Mouse (Mus musculus) lung, postnatal 25 days (tissue): ENCODE data around the gene Drg1.
A peak's percentile ranks its signal among the peaks of the same experiment; 100 is the strongest.
"Not testable (repeated sequence)": the region's sequence is repeated elsewhere in the genome, so short reads cannot be mapped to it uniquely, and the experiment has no call there.

Experiments
- DNase-seq: peaks from one replicate; pipeline ENCODE4 v3.0.0; 2022; ENCODE audit warnings: low spot score

The Drg1 gene

DNA sequence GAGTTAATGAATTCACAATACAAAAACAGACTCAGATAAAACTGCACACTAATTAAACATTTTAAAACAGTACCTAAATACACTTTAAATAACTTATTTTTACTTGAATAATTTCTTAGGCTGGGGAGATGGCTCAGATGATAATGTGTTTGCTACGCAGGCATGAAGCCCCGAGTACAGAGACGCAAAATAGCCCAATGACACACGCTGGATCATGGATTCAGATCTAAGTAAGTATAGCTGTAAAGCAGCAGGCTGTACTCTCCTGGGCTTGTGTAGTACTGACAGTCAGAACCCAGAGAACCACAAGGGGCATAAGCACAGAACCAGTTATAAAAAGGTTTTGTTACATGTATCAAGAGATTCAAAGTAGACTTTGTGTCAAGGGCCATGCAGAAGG lies 99.1 kb downstream of the Drg1 start:
- not testable (repeated sequence) for DNase-seq

DNA sequence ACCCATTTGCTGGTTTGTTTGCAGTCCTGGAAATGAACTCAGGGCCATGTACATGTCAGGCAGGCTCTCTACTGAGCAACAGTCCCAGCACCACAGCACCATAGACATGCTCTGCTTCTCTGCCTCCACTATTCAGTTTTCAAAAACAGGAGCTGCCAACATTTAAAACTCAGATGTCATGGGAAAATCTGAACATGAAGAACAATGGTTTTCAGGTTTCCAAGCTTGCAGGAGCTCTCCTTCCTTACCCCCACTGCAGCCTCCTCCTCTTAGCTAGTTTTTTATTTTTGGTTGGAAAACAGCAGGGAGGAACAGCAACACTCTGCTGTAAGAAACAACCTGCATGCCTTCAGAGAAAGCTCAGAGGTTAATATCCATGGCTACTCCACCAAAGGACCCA lies 99.9 kb downstream of the Drg1 start:
- DNase-seq, result not testable (repeated sequence)

DNA sequence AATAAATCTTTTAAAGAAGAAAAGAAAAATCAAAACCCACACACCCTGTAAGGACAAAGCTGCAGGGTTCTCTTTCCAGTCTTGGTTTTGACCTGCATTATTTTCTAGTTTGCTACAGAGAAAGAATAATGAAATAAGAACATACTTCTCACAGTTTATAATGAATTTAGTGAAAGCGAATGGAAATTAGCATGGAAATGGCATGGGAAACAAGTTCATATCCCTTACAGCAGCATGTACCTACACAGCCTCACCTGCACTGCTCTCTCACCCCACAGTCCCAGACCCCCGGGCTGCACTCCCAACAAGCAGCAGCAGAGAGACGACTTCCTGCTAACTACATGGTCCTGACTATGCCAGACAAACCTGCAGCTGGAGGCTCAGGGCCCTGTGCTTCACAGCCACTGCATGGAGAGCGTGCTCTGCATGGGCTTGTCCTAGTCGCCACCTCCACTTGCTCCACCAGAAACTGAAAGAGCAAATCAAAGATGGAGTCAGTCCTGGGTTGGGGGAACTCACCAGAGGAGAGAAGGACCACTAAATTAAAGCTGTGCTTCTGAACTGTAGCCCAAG lies 100.9 kb downstream of the Drg1 start:
- not testable (repeated sequence) for DNase-seq

DNA sequence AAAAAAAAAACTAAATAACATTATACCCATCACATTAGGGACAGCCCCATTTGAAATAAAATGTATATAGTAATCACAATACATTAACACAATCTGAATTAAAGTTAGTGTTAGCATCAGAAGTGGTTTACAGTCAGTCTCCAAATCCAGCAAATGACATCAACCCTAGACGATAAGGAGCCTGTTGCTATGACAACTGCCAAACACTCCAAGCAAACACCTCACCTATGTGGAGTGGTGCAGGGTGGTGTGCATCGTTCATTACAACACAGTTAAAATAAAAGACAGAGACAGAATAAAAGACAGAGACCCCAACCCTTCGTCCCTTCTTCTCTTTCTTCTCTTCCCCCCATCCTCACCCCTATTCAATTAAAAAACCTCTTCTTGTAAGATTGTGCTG lies 102.6 kb downstream of the Drg1 start:
- peak; percentile 75 for DNase-seq

DNA sequence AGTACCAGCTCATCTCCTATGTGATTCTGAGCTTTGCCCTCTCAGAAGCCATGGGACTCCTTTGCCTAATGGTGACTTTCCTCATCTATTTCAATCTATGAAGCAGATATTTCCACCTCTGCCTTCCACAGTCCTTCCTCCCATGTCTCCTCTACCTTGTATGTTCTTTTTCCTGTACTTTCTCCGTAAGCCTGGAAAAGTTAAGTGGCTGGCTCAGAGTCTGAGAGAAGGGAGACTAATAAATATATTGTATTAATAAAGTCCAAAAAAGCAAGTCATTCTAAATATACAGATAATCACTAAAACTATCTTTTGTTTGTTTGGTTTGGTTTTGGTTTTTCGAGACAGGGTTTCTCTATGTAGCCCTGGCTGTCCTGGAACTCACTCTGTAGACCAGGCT lies 103.1 kb downstream of the Drg1 start:
- peak; percentile 64 for DNase-seq

DNA sequence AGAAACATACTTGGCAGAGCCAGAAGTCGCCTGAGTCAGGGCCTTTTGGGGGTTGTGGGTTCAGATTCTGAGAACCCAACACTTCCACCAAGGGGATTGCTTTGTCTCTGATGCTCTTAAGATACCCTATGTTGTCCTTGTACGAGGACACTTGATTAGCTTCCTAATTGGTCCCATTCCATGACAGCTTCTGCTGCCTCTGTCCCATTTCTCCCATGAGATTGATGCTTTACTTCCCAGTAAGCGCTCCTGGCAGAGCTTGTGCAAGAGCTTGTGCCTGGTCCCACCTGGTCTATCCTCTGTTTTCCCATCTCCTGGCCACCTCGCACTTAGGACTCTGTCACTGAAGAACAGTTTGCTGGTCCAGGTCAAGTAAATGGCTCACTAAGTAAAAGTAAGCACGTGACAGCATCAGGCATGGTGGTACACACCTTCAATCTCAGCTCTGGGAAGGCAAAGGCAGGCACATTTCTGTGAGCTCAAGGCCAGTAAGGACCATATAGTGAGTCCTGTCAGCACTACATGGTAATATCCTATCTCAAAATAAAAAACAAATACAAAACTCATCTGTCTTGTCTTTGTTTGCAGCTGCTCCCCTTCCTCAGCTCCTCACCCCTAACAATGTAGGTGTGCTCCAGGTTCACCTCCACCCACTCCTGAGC lies 103.8 kb downstream of the Drg1 start:
- peak; percentile 69 for DNase-seq

DNA sequence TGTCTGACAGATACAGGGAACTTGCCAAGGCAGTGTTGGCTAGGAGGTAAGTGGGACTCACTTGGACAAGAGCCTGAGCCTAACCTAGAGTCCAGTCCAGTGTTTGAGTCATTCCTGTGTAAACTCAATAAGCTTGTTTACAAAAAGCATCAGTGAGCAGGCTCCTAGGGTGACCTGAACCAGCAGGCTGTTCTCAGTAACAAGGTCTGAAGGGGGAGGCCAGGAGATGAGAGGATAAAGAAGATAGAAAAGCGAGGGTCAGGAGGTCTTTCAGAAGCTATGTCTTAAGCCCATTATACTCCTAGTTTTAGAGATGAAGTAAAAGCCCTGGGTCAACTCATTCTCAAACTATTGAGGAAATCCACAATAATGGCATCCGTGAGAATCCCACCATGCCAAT lies 104.8 kb downstream of the Drg1 start:
- DNase-seq, result peak; percentile 80

DNA sequence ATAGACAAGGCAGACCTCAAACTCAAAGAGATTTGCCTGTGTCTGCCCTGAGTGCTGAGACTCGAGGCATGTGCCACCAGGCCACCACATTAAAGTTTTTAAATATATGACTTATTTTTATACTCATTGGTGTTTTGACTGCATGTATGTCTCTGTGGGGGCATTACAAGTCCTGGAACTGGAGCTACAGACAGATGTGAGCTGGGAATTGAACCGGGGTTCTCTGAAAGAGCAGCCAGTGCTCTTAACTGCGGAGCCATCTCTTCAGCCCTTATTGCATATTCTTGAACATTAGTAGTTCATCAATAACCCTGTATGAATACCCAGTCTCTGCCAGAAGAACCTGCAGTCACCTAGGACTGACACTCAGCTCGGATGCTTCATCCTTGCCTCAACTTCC lies 107.4 kb downstream of the Drg1 start:
- not testable (repeated sequence) for DNase-seq

DNA sequence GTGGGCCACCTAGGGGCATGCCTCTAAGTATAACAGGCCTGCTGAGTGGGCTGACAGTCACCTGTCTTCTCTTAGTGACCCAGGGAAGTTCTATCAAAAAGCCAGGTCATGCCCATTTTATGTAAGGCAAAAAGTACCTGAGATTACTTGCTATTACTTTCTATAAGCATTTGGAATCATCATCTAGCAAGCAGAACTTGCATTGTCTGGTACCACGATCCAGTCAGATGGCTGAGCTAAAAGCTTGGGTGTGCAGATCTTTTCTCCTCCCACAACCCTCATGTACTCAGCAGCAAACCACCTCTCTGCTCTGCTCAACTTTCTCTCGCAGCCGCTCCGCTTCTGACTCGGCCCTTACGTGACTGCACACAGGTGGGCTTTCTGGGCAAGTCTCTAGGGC lies 108.2 kb downstream of the Drg1 start:
- peak; percentile 40 for DNase-seq

DNA sequence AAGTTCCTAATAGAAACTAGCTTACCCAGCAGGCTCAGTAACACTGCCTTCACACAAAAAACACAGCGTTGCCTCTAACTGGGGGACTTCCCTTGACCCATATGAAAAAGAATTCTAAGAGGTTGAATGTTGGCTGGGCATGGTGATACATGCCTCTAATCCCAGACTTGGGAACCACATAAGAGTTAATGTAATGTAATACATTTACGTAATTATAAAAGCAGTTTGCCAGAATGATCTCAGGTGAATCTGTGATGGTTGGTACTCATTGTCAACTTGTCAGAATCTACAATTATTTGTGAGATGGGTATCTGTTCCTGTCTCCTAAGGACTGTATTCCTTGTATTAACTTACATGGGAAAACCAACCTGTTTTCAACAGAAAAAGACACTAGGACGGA lies 109.2 kb downstream of the Drg1 start:
- DNase-seq, result not testable (repeated sequence)

DNA sequence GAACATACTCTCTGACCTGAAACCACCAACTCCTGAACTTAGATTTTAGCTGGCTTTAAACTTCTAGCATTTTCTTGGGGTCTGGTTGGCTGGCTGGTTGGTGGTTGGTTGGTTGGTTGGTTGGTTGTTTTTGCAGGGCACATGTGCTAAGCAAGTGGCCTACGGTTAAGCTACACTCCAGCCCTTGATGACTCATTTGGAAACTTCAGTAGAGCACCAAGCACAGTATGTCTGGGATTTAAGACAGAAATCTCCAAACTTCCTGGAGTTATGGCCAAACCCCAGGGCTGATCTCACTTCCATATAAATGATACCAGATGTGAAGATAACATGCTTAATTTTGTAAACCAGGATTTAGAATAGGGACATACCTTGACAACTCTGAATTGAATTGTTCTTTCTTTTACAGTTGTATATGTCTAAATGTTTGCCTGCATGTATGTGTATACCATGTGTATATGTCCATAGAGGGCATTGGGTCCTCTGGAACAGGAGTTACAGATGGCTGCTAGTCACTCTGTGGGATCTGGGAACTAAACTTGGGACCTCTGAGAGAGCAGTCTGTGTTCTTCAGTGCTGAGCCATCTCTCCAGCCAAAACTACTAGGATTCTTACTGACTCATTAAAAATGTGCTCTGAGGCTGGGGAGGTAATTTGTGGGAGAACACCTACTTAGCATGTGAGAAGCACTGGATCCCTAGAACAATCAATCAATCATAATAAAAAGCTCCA lies 112.4 kb downstream of the Drg1 start:
- DNase-seq, result peak; percentile 78

DNA sequence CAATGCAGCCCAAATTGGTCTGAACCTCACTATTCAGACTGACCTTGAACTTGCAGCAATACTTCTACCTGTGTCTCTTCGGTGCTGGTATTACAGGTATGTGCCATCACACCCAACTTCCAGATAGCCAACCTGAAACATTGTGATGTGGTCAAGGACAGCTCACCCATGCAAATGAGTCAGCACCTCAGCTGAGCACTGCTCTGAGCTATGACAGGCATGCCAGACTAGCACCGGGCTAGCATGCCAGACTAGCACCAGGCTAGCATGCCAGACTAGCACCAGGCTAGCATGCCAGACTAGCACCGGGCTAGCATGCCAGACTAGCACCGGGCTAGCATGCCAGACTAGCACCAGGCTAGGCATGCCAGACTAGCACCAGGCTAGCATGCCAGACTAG lies 114.9 kb downstream of the Drg1 start:
- peak; percentile 34 for DNase-seq

DNA sequence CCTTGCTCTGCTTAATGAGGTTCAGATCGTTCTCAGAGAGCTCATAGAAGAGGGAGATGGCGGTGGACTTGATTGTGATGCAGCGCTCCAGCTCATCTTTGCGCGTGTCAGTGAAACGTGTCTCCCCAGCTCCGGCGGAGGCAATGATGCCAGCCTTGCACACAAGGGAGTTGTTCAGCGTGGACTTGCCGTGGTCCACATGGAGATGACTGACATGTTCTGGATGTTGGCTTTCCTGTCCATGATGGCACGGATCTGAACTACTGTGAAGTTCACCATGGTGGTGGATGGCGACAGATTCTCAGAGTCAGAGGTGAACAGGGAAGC lies 115.6 kb downstream of the Drg1 start:
- not testable (repeated sequence) for DNase-seq

DNA sequence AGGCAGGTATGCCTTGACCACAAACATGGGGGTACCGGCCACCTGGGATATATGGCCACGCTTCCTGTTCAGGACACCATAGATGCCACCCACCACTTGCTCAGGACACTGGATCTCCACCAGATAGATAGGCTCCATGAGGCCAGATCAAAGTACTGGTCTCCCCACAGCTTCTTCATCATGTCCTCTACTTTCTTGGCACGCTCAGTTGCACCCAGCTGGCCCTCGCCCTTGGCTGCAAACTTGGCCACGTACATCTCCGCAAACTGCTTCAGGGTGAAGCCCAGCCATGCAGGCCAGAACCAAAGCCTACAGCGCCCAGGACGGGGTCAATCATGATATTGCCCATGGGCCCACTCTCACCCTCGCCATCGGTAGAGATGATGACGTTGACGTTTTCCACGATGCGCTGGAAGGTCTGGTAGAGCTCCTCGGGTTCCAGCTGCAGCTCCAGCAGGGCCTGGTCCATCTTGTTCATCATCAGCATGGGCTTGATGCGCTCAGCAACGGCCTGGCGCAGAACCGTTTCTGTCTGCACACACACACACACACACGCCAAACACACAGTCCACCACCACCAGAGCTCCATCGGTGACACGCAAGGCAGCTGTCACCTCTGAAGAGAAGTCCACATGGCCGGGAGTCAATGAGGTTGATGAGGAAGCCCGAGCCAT lies 116.1 kb downstream of the Drg1 start:
- DNase-seq, result not testable (repeated sequence)

DNA sequence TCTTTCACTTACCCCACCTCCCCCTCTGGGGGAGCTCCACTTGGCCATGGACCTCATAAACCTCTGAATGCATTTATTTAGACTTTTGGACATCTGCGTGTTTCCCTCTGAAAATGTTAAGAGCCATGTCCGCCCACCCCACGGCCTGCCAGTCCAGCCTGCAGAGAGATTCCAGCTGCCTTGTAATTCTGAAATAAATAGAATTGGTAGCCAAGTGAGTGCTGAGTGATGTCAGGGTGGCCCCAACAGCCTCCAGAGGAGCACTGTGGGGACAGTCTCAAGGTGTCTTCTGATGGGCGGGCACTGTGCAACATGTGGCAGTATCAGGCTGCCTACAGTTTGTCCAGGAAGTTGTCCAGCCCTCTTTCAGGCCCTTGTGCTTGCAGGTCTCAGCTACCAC lies 116.7 kb downstream of the Drg1 start:
- DNase-seq, result not testable (repeated sequence)

DNA sequence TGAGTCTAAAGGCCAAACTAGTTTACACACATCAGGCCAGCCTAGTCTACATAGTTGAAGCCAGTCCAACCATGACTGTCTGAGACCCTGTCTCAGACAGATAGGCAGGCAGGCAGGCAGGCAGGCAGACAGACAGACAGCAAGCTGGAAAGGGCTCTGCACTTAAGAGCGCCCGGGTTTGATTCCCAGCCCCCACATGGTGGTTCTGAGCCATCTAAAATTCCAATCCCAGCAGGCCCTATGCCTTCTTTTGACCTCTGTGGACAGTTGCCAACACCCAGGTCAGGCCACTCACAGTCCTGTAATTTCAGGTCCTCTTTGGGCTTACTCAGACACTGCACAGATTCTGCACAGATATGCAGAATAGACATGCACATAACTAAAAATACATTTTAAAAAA lies 119.4 kb downstream of the Drg1 start:
- not testable (repeated sequence) for DNase-seq

DNA sequence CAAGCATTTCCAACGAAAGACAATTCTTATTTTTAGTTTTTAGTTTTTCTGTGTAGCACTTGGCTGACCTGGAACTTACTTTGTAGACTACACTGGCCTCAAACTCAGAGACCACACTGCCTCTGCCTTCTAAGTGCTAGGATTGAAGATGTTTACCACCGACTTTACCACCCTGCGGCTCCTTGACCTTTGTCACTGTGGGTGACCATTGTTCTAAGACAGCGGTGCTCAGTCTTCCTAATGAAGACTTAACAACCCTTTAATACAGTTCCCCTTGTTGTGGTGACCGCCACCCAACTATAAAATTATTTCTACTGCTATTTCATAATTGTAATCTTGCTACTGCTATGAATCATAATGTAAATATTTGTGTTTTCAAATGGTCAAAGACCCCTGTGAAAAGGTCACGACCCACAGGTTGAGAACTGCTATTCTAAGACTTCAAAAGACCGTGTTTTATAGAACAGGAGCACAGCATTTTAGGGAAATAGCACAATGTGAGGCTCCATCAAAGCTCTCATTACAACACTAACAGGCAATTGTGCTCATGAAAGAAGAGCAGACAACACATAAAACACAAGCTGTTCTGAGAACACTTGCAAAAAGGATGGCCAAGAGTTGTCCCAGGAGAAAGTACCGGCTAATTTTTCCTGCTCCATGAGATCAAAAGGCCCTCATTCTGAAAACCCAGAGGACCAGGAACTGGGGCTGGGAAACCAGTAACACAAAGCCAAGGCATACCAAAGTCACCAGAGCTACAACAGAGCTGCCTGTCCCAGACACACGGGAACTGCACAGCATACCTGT lies 120.7 kb downstream of the Drg1 start:
- not testable (repeated sequence) for DNase-seq

DNA sequence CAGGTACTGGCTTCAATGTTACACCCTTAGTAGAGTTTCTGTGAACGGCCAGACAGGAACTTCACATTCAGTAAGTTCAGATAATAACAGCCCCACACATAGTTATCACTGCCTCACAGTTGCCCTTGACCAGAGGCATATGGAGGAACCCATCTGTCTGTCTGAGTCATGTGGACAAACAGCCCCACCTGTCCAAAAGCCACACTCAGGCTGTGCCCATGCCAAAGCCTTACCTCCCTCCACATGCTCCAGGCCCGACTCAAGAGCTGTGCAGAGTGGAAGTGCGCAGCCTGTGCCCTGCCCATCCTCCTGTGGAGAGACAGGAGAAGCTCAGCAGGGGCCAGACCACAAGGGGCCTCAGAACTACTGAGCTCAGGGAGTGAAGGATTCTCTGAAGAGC lies 122.2 kb downstream of the Drg1 start:
- DNase-seq, result not testable (repeated sequence)

DNA sequence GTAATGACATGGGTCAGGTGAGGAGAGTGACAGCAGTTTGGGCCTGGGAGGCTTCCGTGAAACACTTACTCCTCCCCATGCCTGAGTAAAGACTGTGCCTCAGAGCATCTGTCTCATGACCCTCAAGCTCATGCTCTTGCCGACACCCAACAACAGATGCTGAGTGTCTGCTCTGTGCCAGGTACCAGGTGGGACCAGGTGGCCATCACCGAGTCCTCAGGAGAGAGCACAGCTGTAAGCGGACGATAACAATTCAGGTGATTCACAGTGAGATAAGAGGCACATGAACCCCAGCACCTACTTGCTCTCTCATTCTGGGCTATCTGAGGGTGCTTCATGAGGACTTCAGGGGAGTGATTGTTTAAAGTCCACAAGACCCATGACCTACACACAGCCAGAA lies 123.8 kb downstream of the Drg1 start:
- peak; percentile 92 for DNase-seq

DNA sequence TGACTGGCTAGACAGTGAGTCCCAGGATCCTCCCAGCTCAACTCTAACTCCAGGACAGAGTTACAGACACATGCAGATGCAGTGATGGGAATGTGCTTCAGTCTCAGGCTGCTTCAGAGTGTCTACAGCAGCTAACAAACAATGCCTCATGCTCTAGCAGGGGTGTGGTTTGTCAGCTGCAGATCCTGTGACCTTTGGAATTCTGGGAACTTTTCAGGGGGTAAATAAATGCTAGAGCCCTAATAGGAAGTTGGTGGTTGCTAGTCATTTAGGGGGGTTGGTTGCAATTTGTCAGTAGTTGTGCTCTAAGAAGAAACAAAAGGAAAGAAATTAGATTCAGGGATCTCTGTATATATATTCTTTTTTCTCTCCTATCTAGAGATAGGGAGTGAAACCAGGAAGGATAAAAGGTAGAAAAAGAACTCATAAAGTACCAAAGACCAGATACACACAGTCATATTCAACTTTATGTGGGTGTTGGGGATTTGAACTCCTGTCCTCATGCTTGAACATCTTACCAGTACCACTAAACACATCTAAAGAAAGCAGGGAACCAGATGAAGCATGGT lies 125.2 kb downstream of the Drg1 start:
- not testable (repeated sequence) for DNase-seq

DNA sequence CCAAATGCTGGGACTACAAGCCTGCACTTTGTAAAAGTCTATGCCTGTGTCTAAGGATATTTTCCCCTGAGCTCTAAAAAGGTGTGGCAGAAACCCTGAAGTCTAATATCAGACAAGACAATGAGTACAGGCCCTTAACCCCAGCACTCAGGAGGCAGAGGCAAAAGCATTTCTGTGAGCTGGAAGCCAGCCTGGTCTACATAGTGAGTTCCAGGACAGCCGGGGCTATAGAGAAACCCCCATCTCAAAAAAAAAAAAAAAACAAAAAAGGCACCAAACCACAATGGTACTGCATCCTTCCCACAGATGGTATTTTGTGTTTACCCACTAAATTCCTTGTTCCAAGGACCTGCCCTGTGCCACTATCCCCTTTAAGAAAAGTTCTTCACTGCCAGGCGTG lies 127.9 kb downstream of the Drg1 start:
- DNase-seq, result not testable (repeated sequence)
